Mouse (Mus musculus) brain, embryonic 14.5 days (tissue): ENCODE measurements at regions not wholly inside any gene's neighbourhood (a gene's known extent, or its start where the extent isn't known, plus 50 kb on each side); places are given as distances from the start of the nearest gene placed in this dataset.
"Not testable (repeated sequence)": the region's sequence is repeated elsewhere in the genome, so short reads cannot be mapped to it uniquely, and the experiment has no call there.

Experiments
- DNase-seq: peaks from one replicate; pipeline ENCODE4 v3.0.0-alpha.2; 2011; ENCODE audit warnings: low read depth
- CTCF ChIP-seq: fragments of 200-500 bp; IDR thresholded peaks from 2 replicates; pipeline ENCODE4 v1.5.1; 2012; ENCODE audit warnings: inconsistent platforms, mild to moderate bottlenecking, moderate library complexity, borderline replicate concordance; ENCODE audit not compliant: insufficient read depth, insufficient read length; ENCODE audit errors: extremely low read depth
- POLR2A ChIP-seq: fragments of 200-500 bp; IDR thresholded peaks from 2 replicates; pipeline ENCODE4 v1.6.1; 2012; ENCODE audit warnings: mild to moderate bottlenecking, inconsistent platforms, borderline replicate concordance; ENCODE audit not compliant: poor library complexity, insufficient read depth, insufficient read length, severe bottlenecking; ENCODE audit errors: extremely low read depth

GRCm38 (mm10) chr8:31628146-31628545 lies 1800.4 kb upstream of the 5930422O12Rik start:
- TF ChIP-seq CTCF (no peak), POLR2A (no peak)
- peak; percentile 41 for DNase-seq

- TF ChIP-seq CTCF (no peak), POLR2A (no peak)
- no peak for DNase-seq
Observed at GRCm38 (mm10) chr8:31638417-31638816, 1790.1 kb upstream of the 5930422O12Rik start.

GRCm38 (mm10) chr8:31663717-31664116 lies 1764.8 kb upstream of the 5930422O12Rik start:
- TF ChIP-seq POLR2A (no peak), CTCF (no peak)
- peak; percentile 65 for DNase-seq

GRCm38 (mm10) chr8:31665485-31665884 lies 1763.0 kb upstream of the 5930422O12Rik start:
- TF ChIP-seq CTCF (no peak), POLR2A (no peak)
- DNase-seq = peak; percentile 54

GRCm38 (mm10) chr8:31704168-31704567 lies 1724.3 kb upstream of the 5930422O12Rik start:
- no peak for TF ChIP-seq POLR2A
- no peak for TF ChIP-seq CTCF
- no peak for DNase-seq

- TF ChIP-seq POLR2A (no peak), CTCF (no peak)
- peak; percentile 79 for DNase-seq
Observed at GRCm38 (mm10) chr8:31713321-31714076, 1715.0 kb upstream of the 5930422O12Rik start.

GRCm38 (mm10) chr8:31714077-31714458 lies 1714.4 kb upstream of the 5930422O12Rik start:
- DNase-seq = peak; percentile 78
- no peak for TF ChIP-seq CTCF
- TF ChIP-seq POLR2A = no peak

GRCm38 (mm10) chr8:31720021-31720420 lies 1708.5 kb upstream of the 5930422O12Rik start:
- DNase-seq = no peak
- TF ChIP-seq POLR2A (no peak), CTCF (no peak)

GRCm38 (mm10) chr8:31720585-31720984 lies 1707.9 kb upstream of the 5930422O12Rik start:
- TF ChIP-seq CTCF = no peak
- no peak for TF ChIP-seq POLR2A
- DNase-seq = peak; percentile 55

GRCm38 (mm10) chr8:31725430-31725829 lies 1703.1 kb upstream of the 5930422O12Rik start:
- DNase-seq = no peak
- TF ChIP-seq POLR2A (no peak), CTCF (no peak)

- TF ChIP-seq CTCF (no peak), POLR2A (no peak)
Observed at GRCm38 (mm10) chr8:31735610-31736009, 1692.9 kb upstream of the 5930422O12Rik start.

GRCm38 (mm10) chr8:31737314-31737713 lies 1691.2 kb upstream of the 5930422O12Rik start:
- DNase-seq = not testable (repeated sequence)

More at GRCm38 (mm10) chr8:31735610-31736009, 1692.9 kb upstream of the 5930422O12Rik start:
- no peak for DNase-seq

GRCm38 (mm10) chr8:31746855-31747254 lies 1681.7 kb upstream of the 5930422O12Rik start:
- TF ChIP-seq POLR2A (no peak), CTCF (no peak)
- no peak for DNase-seq

- peak; percentile 60 for DNase-seq
- TF ChIP-seq CTCF = no peak
- TF ChIP-seq POLR2A = no peak
Observed at GRCm38 (mm10) chr8:31749974-31750373, 1678.5 kb upstream of the 5930422O12Rik start.
